Mouse (Mus musculus): ENCODE data around the gene Ptprf.

DNA sequence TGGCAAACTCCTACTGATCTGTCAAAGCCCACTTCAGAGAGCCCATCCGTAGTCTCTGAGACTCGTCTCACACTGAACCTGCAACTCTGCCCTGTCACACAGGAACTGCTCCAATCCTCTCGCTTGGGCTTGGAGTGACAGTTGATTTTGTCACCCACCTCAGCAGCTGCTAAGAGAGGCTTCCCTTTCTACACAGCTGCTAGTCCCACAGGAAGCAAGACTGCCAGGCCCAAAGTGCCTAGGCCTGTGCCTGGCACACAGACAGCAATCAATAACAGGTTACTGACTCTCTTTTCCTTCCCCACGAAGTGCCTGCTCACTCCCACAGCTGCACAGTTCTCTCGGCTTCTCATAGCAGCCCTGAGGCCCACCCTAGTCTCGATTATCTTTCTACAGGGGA, 2.7 kb downstream of the Ptprf start:
- TF ChIP-seq POLR2A (IDR thresholded peaks at IDR 0.05; ENCODE audit: insufficient read depth, low read length) (no peak), EP300 (IDR thresholded peaks at IDR 0.05; ENCODE audit: insufficient read depth, low read depth, low read length) (no peak), CTCF (IDR thresholded peaks at IDR 0.05; ENCODE audit: low read depth, low read length) (no peak)

Measured in ES-Bruce4 (cell line).